Mouse (Mus musculus) MEL (cell line): ENCODE results near the gene Tmem184b. TPM values are rescaled to one million over a fixed set of nuclear protein-coding genes. Genes with fewer than 3 reads are reported as not detected.

Source experiments
- DNase-seq: peaks from one replicate; pipeline ENCODE4 v3.0.0; 2011; ENCODE audit warnings: low read depth, low spot score
- H3K27ac ChIP-seq: 2 replicates; pipeline ENCODE4 v1.5.1; 2012; ENCODE audit warnings: low read depth, mild to moderate bottlenecking, control low read depth, low read length, moderate library complexity; ENCODE audit not compliant: control insufficient read depth
- H3K27me3 ChIP-seq, 2 experiments: fragments of 150-350 bp in 1 of 2; sonication (generic) in 1 of 2; 2 replicates each; pipeline ENCODE4 v1.6.1; 2012; ENCODE audit warnings: low read length in 2 of 2, mild to moderate bottlenecking in 2 of 2, improper control_type of control experiment in 1 of 2, moderate library complexity in 1 of 2; ENCODE audit not compliant: insufficient read depth in 2 of 2, control insufficient read depth in 1 of 2
- H3K36me3 ChIP-seq, 2 experiments: 2 replicates each; pipeline ENCODE4 v1.6.1; 2012 to 2014; ENCODE audit warnings: low read length in 2 of 2, improper control_type of control experiment in 1 of 2, inconsistent platforms in 1 of 2, mild to moderate bottlenecking in 1 of 2; ENCODE audit not compliant: insufficient read depth in 2 of 2, control insufficient read depth in 1 of 2
- H3K4me1 ChIP-seq, 2 experiments: fragments of 150-350 bp in 1 of 2; sonication (generic) in 1 of 2; 2 replicates each; pipeline ENCODE4 v1.6.1; 2012; ENCODE audit warnings: low read length in 2 of 2, improper control_type of control experiment in 1 of 2, mild to moderate bottlenecking in 1 of 2; ENCODE audit not compliant: insufficient read depth in 2 of 2, control insufficient read depth in 1 of 2
- H3K4me3 ChIP-seq, 2 experiments: fragments of 150-350 bp in 1 of 2; sonication (generic) in 1 of 2; 2 replicates each; pipeline ENCODE4 v1.5.1; 2012; ENCODE audit warnings: low read depth in 2 of 2, low read length in 2 of 2, mild to moderate bottlenecking in 2 of 2, moderate library complexity in 2 of 2, control low read depth in 1 of 2, improper control_type of control experiment in 1 of 2; ENCODE audit not compliant: control insufficient read depth in 1 of 2, insufficient read depth in 1 of 2
- H3K79me2 ChIP-seq: 2 replicates; pipeline ENCODE4 v1.6.1; 2012; ENCODE audit warnings: mild to moderate bottlenecking, low read length, moderate library complexity; ENCODE audit not compliant: control insufficient read depth, poor library complexity, insufficient read depth
- H3K9ac ChIP-seq: 2 replicates; pipeline ENCODE4 v1.6.1; 2012; ENCODE audit warnings: low read depth, mild to moderate bottlenecking, control low read depth, low read length, moderate library complexity; ENCODE audit not compliant: control insufficient read depth, poor library complexity, severe bottlenecking
- H3K9me3 ChIP-seq: fragments of 150-350 bp; sonication (generic); replicated peaks from 2 replicates; pipeline ENCODE4 v1.6.1; 2012; ENCODE audit warnings: mild to moderate bottlenecking, low read length, improper control_type of control experiment, moderate library complexity; ENCODE audit not compliant: insufficient read depth
- BHLHE40 ChIP-seq: IDR thresholded peaks from 2 replicates; pipeline ENCODE4 v1.6.1; 2012; ENCODE audit warnings: low read depth, mild to moderate bottlenecking, inconsistent platforms, low read length, improper control_type of control experiment, borderline replicate concordance
- CHD1 ChIP-seq: IDR thresholded peaks from 2 replicates; pipeline ENCODE4 v1.6.1; 2012; ENCODE audit warnings: low read depth, mild to moderate bottlenecking, inconsistent platforms, low read length, improper control_type of control experiment
- CHD2 ChIP-seq: IDR thresholded peaks from 2 replicates; pipeline ENCODE4 v1.6.1; 2011; ENCODE audit warnings: low read length, improper control_type of control experiment
- CTCF ChIP-seq, 3 experiments: IDR thresholded peaks in 2 of 3; conservative IDR thresholded peaks in 1 of 3; 2 replicates each; pipeline ENCODE4 v1.5.1; 2011 to 2012; ENCODE audit warnings: low read length in 3 of 3, low read depth in 2 of 3, mild to moderate bottlenecking in 2 of 3, improper control_type of control experiment in 1 of 3, inconsistent platforms in 1 of 3, mixed read lengths in 1 of 3, moderate library complexity in 1 of 3; ENCODE audit not compliant: control insufficient read depth in 1 of 3, insufficient read depth in 1 of 3, poor library complexity in 1 of 3, severe bottlenecking in 1 of 3
- EP300 ChIP-seq, 2 experiments: IDR thresholded peaks; 2 replicates each; pipeline ENCODE4 v1.6.1; 2011; ENCODE audit warnings: improper control_type of control experiment in 2 of 2, low read length in 2 of 2, low read depth in 1 of 2, mild to moderate bottlenecking in 1 of 2
- ETS1 ChIP-seq: IDR thresholded peaks from 2 replicates; pipeline ENCODE4 v1.6.1; 2012; ENCODE audit warnings: low read depth, mild to moderate bottlenecking, inconsistent platforms, low read length, improper control_type of control experiment, moderate library complexity
- GABPA ChIP-seq: IDR thresholded peaks from 2 replicates; pipeline ENCODE4 v1.6.1; 2012; ENCODE audit warnings: low read depth, mild to moderate bottlenecking, inconsistent platforms, low read length, improper control_type of control experiment, moderate library complexity
- GATA1 ChIP-seq: IDR thresholded peaks from 2 replicates; pipeline ENCODE4 v1.6.1; 2011; ENCODE audit warnings: low read depth, low read length, improper control_type of control experiment
- JUND ChIP-seq: IDR thresholded peaks from 2 replicates; pipeline ENCODE4 v1.6.1; 2011; ENCODE audit warnings: low read depth, mild to moderate bottlenecking, improper control_type of control experiment, low read length
- MAX ChIP-seq: IDR thresholded peaks from 2 replicates; pipeline ENCODE4 v1.6.1; 2011; ENCODE audit warnings: low read length, improper control_type of control experiment
- MEF2A ChIP-seq: IDR thresholded peaks from 2 replicates; pipeline ENCODE4 v1.6.1; 2014; ENCODE audit warnings: low read depth, mild to moderate bottlenecking, inconsistent platforms, low read length, improper control_type of control experiment; ENCODE audit not compliant: poor library complexity, insufficient replicate concordance, severe bottlenecking; ENCODE audit errors: extremely low read depth
- MXI1 ChIP-seq: IDR thresholded peaks from 2 replicates; pipeline ENCODE4 v1.6.1; 2011; ENCODE audit warnings: mild to moderate bottlenecking, low read depth, low read length, improper control_type of control experiment
- MYB ChIP-seq: IDR thresholded peaks from 2 replicates; pipeline ENCODE4 v1.6.1; 2011; ENCODE audit warnings: mild to moderate bottlenecking, low read depth, low read length, improper control_type of control experiment
- MYC ChIP-seq: IDR thresholded peaks from 2 replicates; pipeline ENCODE4 v1.6.1; 2011; ENCODE audit warnings: low read depth, mild to moderate bottlenecking, low read length, improper control_type of control experiment, moderate library complexity
- NRF1 ChIP-seq: IDR thresholded peaks from 2 replicates; pipeline ENCODE4 v1.6.1; 2014; ENCODE audit warnings: low read depth, mild to moderate bottlenecking, inconsistent platforms, low read length, improper control_type of control experiment, moderate library complexity; ENCODE audit not compliant: poor library complexity, insufficient read depth, severe bottlenecking
- POLR2AphosphoS2 ChIP-seq: IDR thresholded peaks from 2 replicates; pipeline ENCODE4 v1.6.1; 2011; ENCODE audit warnings: low read length, improper control_type of control experiment
- RCOR1 ChIP-seq: IDR thresholded peaks from 2 replicates; pipeline ENCODE4 v1.6.1; 2012; ENCODE audit warnings: low read depth, mild to moderate bottlenecking, inconsistent platforms, low read length, improper control_type of control experiment
- SIN3A ChIP-seq: IDR thresholded peaks from 2 replicates; pipeline ENCODE4 v1.6.1; 2012; ENCODE audit warnings: low read length, improper control_type of control experiment, inconsistent platforms
- TAL1 ChIP-seq: IDR thresholded peaks from 2 replicates; pipeline ENCODE4 v1.6.1; 2012; ENCODE audit warnings: mild to moderate bottlenecking, inconsistent platforms, low read length, moderate library complexity, mixed read lengths
- TBP ChIP-seq: IDR thresholded peaks from 2 replicates; pipeline ENCODE4 v1.8.0; 2011; ENCODE audit warnings: low read depth, low read length, improper control_type of control experiment
- ZC3H11A ChIP-seq: IDR thresholded peaks from 2 replicates; pipeline ENCODE4 v1.6.1; 2012; ENCODE audit warnings: low read depth, mild to moderate bottlenecking, inconsistent platforms, low read length, improper control_type of control experiment
- ZMIZ1 ChIP-seq: IDR thresholded peaks from 2 replicates; pipeline ENCODE4 v1.6.1; 2012; ENCODE audit warnings: low read depth, mild to moderate bottlenecking, inconsistent platforms, low read length, improper control_type of control experiment, moderate library complexity
- polyA plus RNA-seq, 2 experiments: library from polyadenylated mRNA; stranded (reverse) in 1 of 2; unstranded in 1 of 2; fragments of >175 nt in 1 of 2; fragments of >200 nt in 1 of 2; gene quantifications; 2 replicates each; pipeline versions ENCODE4 v1.2.1 to v1.2.4; 2012; ENCODE audit warnings: low replicate concordance in 2 of 2, low read depth in 1 of 2; ENCODE audit not compliant: insufficient read length in 2 of 2, insufficient read depth in 1 of 2, missing spikeins in 1 of 2
- total RNA-seq: library from RNA; depleted of rRNA; stranded (reverse); fragments of 300-350 nt; gene quantifications from 2 replicates; pipeline ENCODE4 v1.2.3, GENCODE M21; 2012

Tmem184b gene
- total and polyA plus RNA-seq, 3 experiments, result 7.5 to 28.4 TPM; not detected in 1

GRCm38 (mm10) chr15:79440651-79441330, 37.4 kb upstream of the Tmem184b start:
- Histone ChIP-seq H3K4me1 (peaks cover 17 to 23% of the 10 kb centered on the region in 2 experiments), H3K36me3 (peaks cover 0 to 17% of the 10 kb centered on the region in 2 experiments; a peak in 2 of 4 replicates), H3K27me3 (no peaks in the 10 kb centered on the region), H3K79me2 (peaks cover 15% of the 10 kb centered on the region), H3K4me3 (peak overlapping the region; percentile 68 to 92), H3K9ac (peak overlapping the region; percentile 85), H3K27ac (peak overlapping the region; percentile 8), H3K9me3 (no peaks in the 10 kb centered on the region)
- DNase-seq, result no peak
- 0 out of 2 replicates have a peak, but pooled peaks have one; percentile 7 for TF ChIP-seq SIN3A
- no peak for TF ChIP-seq BHLHE40
- TF ChIP-seq NRF1, result no peak
- 0 out of 2 replicates have a peak, but pooled peaks have one; percentile 25 for TF ChIP-seq CHD1
- TF ChIP-seq EP300 (IDR thresholded peaks at IDR 0.05; ENCODE audit: low read depth in 1 of 2, low read length in 2 of 2), result no peak
- TF ChIP-seq CHD2, result no peak
- TF ChIP-seq MXI1, result peak; percentile 46; the same call in 1 of the 2 replicates

- H3K79me2 ChIP-seq, result peaks cover 15% of the 10 kb centered on the region
- H3K27ac ChIP-seq, result no peak overlapping the region
- no peaks in the 10 kb centered on the region for H3K9me3 ChIP-seq
- no peak for TF ChIP-seq MYC
- TF ChIP-seq MYB, result no peak
- no peak for TF ChIP-seq GATA1
- no peak for TF ChIP-seq ETS1
- no peak for TF ChIP-seq MAX
- TF ChIP-seq ZC3H11A, result no peak
- no peak for TF ChIP-seq TBP
- no peak for TF ChIP-seq MEF2A
- no peak for TF ChIP-seq NRF1
- TF ChIP-seq JUND, result no peak
- TF ChIP-seq POLR2AphosphoS2, result no peak
- TF ChIP-seq RCOR1, result no peak
- no peak for TF ChIP-seq ZMIZ1
- TF ChIP-seq GABPA, result no peak
- no peak for TF ChIP-seq CHD1
- no peak for TF ChIP-seq EP300 (IDR thresholded peaks at IDR 0.05; ENCODE audit: low read depth in 1 of 2, low read length in 2 of 2)
- no peak for TF ChIP-seq CTCF (IDR thresholded peaks at IDR 0.05 in 2 of 3, conservative IDR thresholded peaks at IDR 0.05 in 1 of 3; ENCODE audit: control insufficient read depth in 1 of 3, insufficient read depth in 1 of 3, low read depth in 2 of 3, low read length in 3 of 3, poor library complexity in 1 of 3, severe bottlenecking in 1 of 3)
- TF ChIP-seq TAL1, result no peak
- no peak overlapping the region; a peak in 1 of 4 replicates for H3K4me3 ChIP-seq
- no peak overlapping the region for H3K9ac ChIP-seq
- peaks cover 0 to 22% of the 10 kb centered on the region in 2 experiments; a peak in 2 of 4 replicates for H3K36me3 ChIP-seq
- no peak for DNase-seq
- H3K27me3 ChIP-seq, result no peaks in the 10 kb centered on the region
- H3K4me1 ChIP-seq, result peaks cover 20 to 28% of the 10 kb centered on the region in 2 experiments
These were observed 36.9 kb upstream of the Tmem184b start for GRCm38 (mm10) chr15:79440223-79440622.
